Mouse (Mus musculus): ENCODE results near the gene Kcnk3. TPM values are rescaled to one million over a fixed set of nuclear protein-coding genes. Genes with fewer than 3 reads are reported as not detected.

The Kcnk3 gene
- polyA plus RNA-seq, 1 experiment from 2014 or later, result 8.7 TPM

- Histone ChIP-seq H3K27ac (ENCODE audit: low read length) (peak overlapping the region; percentile 89), H3K36me3 (ENCODE audit: control insufficient read depth, insufficient read depth, low read length) (no peaks in the 10 kb centered on the region; the same call in 1 of the 2 replicates), H3K27me3 (replicated peaks; ENCODE audit: control insufficient read depth, insufficient read depth, low read length) (no peaks in the 10 kb centered on the region), H3K4me2 (ENCODE audit: low read depth, low read length) (peak overlapping the region; percentile 81), H3K9ac (ENCODE audit: low read depth, low read length) (peak overlapping the region; percentile 66), H3K4me3 (ENCODE audit: low read length) (peak overlapping the region; percentile 85), H3K4me1 (ENCODE audit: control insufficient read depth, insufficient read depth, low read length) (peaks cover 17% of the 10 kb centered on the region), H3K9me3 (ENCODE audit: control insufficient read depth, low read length) (no peaks in the 10 kb centered on the region)
- 48% methylated on average over 6 of the region's 6 CpGs for WGBS
- ATAC-seq, result no peak
These were observed 78.0 kb downstream of the Kcnk3 start for GRCm38 (mm10) chr5:30665968-30666367.

- Histone ChIP-seq H3K9me3 (ENCODE audit: control insufficient read depth, low read length) (no peaks in the 10 kb centered on the region), H3K27ac (ENCODE audit: low read length) (peak within 1 kb of the TSS; percentile 89), H3K9ac (ENCODE audit: low read depth, low read length) (peak within 1 kb of the TSS; percentile 80), H3K4me1 (ENCODE audit: control insufficient read depth, insufficient read depth, low read length) (peaks cover 17% of the 10 kb centered on the region), H3K27me3 (replicated peaks; ENCODE audit: control insufficient read depth, insufficient read depth, low read length) (no peaks in the 10 kb centered on the region), H3K36me3 (ENCODE audit: control insufficient read depth, insufficient read depth, low read length) (no peaks in the 10 kb centered on the region; the same call in 1 of the 2 replicates), H3K4me2 (ENCODE audit: low read depth, low read length) (peak within 1 kb of the TSS; percentile 81), H3K4me3 (ENCODE audit: low read length) (peak within 1 kb of the TSS; percentile 85)
- WGBS, result under 1% methylated on average over 40 of the region's 40 CpGs
- ATAC-seq, result peak; percentile 98
These were observed 78.6 kb downstream of the Kcnk3 start, which contains the start of gene Cenpa for GRCm38 (mm10) chr5:30666391-30667195. Gene Cenpa, plus strand, starts transcription at chr5:30666777.

DNA sequence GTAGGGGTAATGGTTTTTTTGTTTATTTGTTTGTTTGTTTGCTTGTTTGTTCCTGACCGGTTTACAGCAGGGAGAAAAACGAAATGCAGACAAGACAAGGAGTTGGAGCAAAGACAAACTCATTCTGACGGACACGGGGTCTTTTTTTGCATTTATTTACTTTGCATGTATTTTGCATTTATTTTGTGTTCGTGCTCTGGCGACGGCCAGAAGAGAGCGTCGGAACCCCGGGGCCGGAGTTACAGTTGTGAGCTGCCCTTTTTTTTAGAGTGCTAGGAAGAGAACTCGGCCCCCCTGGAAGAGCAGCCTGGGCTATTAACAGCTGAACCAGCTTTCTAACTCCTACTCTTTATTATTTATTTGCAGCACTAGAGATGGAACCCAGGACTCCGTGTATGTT lies 79.2 kb downstream of the Kcnk3 start:
- Histone ChIP-seq H3K9ac (ENCODE audit: low read depth, low read length) (peak overlapping the region; percentile 80), H3K4me3 (ENCODE audit: low read length) (peak overlapping the region; percentile 85), H3K36me3 (ENCODE audit: control insufficient read depth, insufficient read depth, low read length) (no peaks in the 10 kb centered on the region; the same call in 1 of the 2 replicates), H3K27ac (ENCODE audit: low read length) (peak overlapping the region; percentile 68; the same call in 1 of the 2 replicates), H3K9me3 (ENCODE audit: control insufficient read depth, low read length) (no peaks in the 10 kb centered on the region), H3K4me2 (ENCODE audit: low read depth, low read length) (peak overlapping the region; percentile 66), H3K4me1 (ENCODE audit: control insufficient read depth, insufficient read depth, low read length) (peaks cover 17% of the 10 kb centered on the region), H3K27me3 (replicated peaks; ENCODE audit: control insufficient read depth, insufficient read depth, low read length) (no peaks in the 10 kb centered on the region)
- under 1% methylated on average over 13 of the region's 13 CpGs for WGBS
- ATAC-seq, result no peak

DNA sequence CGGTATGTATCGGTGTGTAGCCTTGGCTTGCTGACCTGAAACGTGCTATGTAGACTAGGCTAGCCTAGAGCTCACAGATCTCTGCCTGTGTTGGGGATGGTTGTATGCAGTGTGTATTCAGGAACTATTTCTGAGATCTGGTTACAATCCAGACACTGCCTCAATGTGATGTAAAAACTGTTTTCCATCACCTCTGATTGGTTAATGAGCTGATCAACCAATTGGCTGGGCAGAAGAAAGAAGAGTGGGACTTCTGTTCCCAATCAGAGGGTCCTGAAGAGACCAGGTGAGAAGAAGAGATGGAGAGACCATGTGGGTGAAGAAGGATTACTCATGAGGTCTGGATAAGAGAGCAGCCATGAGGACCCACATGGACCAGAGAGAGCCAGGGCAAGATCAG lies 79.7 kb downstream of the Kcnk3 start:
- no peaks in the 10 kb centered on the region; the same call in 1 of the 2 replicates for H3K36me3 ChIP-seq (ENCODE audit: control insufficient read depth, insufficient read depth, low read length)
- WGBS, result 6% methylated on average over 3 of the region's 3 CpGs
- H3K27ac ChIP-seq (ENCODE audit: low read length), result no peak overlapping the region
- no peaks in the 10 kb centered on the region for H3K9me3 ChIP-seq (ENCODE audit: control insufficient read depth, low read length)
- H3K4me3 ChIP-seq (ENCODE audit: low read length), result peak overlapping the region; percentile 85
- ATAC-seq, result no peak
- H3K4me2 ChIP-seq (ENCODE audit: low read depth, low read length), result peak overlapping the region; percentile 66
- peak overlapping the region; percentile 80 for H3K9ac ChIP-seq (ENCODE audit: low read depth, low read length)
- H3K27me3 ChIP-seq (replicated peaks; ENCODE audit: control insufficient read depth, insufficient read depth, low read length), result no peaks in the 10 kb centered on the region
- H3K4me1 ChIP-seq (ENCODE audit: control insufficient read depth, insufficient read depth, low read length), result peaks cover 17% of the 10 kb centered on the region

DNA sequence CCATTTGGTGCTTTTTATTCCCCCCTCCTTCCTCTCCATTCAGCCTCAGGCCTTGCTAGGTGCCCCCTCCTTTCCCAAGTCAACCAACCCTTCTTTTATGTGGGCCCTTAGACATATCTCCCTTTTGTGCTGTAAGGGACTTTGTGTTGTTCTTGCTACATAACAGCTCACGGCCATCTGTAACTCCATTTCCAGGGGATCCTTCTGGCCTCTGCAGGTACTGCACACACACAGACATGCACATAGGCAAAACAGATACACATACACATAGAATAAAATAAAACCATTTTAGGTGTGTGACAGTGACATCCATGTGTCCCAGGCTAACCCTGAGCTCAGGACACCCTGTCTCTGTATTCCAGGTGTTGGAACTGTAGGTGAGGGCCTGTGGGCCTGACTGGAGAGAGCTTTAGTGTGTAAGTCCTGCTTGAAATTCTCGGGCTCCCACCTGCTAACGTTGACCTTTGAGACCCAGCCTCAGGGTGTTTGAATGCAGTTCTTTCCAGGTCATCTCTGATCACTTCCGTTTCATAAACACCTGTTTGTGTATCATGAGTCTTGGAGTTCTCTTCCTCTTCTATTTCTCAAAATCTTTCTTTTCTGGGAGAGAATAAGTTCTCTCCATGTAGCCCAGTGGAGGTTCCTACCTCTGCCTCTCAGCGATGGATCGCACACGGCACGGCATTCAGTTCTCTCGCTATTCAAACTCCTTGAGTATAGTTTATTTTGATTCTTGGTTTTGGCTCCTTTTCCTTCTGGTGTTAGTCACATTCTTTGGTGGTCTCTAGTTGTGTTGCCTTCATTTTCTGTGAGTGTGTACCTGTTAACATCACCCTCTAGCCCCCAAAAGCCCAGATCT lies 80.9 kb downstream of the Kcnk3 start:
- no peak for ATAC-seq
- Histone ChIP-seq H3K27ac (ENCODE audit: low read length) (no peak overlapping the region), H3K36me3 (ENCODE audit: control insufficient read depth, insufficient read depth, low read length) (peaks cover 3% of the 10 kb centered on the region), H3K4me2 (ENCODE audit: low read depth, low read length) (peak overlapping the region; percentile 66; the same call in 1 of the 2 replicates), H3K9ac (ENCODE audit: low read depth, low read length) (no peak overlapping the region), H3K9me3 (ENCODE audit: control insufficient read depth, low read length) (no peaks in the 10 kb centered on the region), H3K4me1 (ENCODE audit: control insufficient read depth, insufficient read depth, low read length) (peaks cover 17% of the 10 kb centered on the region), H3K4me3 (ENCODE audit: low read length) (peak overlapping the region; percentile 5), H3K27me3 (replicated peaks; ENCODE audit: control insufficient read depth, insufficient read depth, low read length) (no peaks in the 10 kb centered on the region)
- 88% methylated on average over 9 of the region's 9 CpGs for WGBS

DNA sequence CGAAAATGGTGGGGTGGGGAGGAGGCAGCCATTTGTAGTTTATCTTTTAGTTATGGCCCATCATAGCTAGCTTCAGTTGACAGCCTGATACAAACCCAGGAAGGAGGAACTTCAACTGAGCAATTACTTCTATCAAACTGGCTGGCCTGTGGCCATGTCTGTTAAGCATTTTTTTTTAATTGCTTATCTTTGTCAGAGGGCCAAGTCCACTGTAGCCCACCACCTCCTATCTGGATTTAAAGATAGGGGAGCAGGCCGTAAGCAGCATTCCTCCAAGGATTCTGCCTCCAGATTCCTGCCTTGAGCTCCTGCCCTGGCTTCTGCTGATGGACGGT lies 81.5 kb downstream of the Kcnk3 start:
- Histone ChIP-seq H3K36me3 (ENCODE audit: control insufficient read depth, insufficient read depth, low read length) (peaks cover 3% of the 10 kb centered on the region), H3K4me2 (ENCODE audit: low read depth, low read length) (no peak overlapping the region), H3K4me3 (ENCODE audit: low read length) (no peak overlapping the region), H3K9me3 (ENCODE audit: control insufficient read depth, low read length) (no peaks in the 10 kb centered on the region), H3K27ac (ENCODE audit: low read length) (no peak overlapping the region), H3K27me3 (replicated peaks; ENCODE audit: control insufficient read depth, insufficient read depth, low read length) (no peaks in the 10 kb centered on the region), H3K9ac (ENCODE audit: low read depth, low read length) (no peak overlapping the region), H3K4me1 (ENCODE audit: control insufficient read depth, insufficient read depth, low read length) (peaks cover 17% of the 10 kb centered on the region)
- 82% methylated on average over 3 of the region's 3 CpGs for WGBS
- no peak for ATAC-seq

- ATAC-seq, result no peak
- Histone ChIP-seq H3K27ac (ENCODE audit: low read length) (no peak overlapping the region), H3K9me3 (ENCODE audit: control insufficient read depth, low read length) (no peaks in the 10 kb centered on the region), H3K27me3 (replicated peaks; ENCODE audit: control insufficient read depth, insufficient read depth, low read length) (no peaks in the 10 kb centered on the region), H3K4me1 (ENCODE audit: control insufficient read depth, insufficient read depth, low read length) (peaks cover 17% of the 10 kb centered on the region), H3K9ac (ENCODE audit: low read depth, low read length) (no peak overlapping the region), H3K4me3 (ENCODE audit: low read length) (no peak overlapping the region), H3K4me2 (ENCODE audit: low read depth, low read length) (no peak overlapping the region), H3K36me3 (ENCODE audit: control insufficient read depth, insufficient read depth, low read length) (peaks cover 3% of the 10 kb centered on the region)
- WGBS, result 93% methylated on average over 7 of the region's 7 CpGs
These were observed 82.1 kb downstream of the Kcnk3 start for GRCm38 (mm10) chr5:30670091-30670490.

- H3K4me1 ChIP-seq (ENCODE audit: control insufficient read depth, insufficient read depth, low read length), result peaks cover 5% of the 10 kb centered on the region; the same call in 1 of the 2 replicates
- H3K36me3 ChIP-seq (ENCODE audit: control insufficient read depth, insufficient read depth, low read length), result peaks cover 3% of the 10 kb centered on the region
- H3K4me3 ChIP-seq (ENCODE audit: low read length), result no peak overlapping the region
- no peak for ATAC-seq
- no peak overlapping the region for H3K27ac ChIP-seq (ENCODE audit: low read length)
- H3K4me2 ChIP-seq (ENCODE audit: low read depth, low read length), result no peak overlapping the region
- no peak overlapping the region for H3K9ac ChIP-seq (ENCODE audit: low read depth, low read length)
- WGBS, result 58% methylated on average over 7 of the region's 7 CpGs
- H3K9me3 ChIP-seq (ENCODE audit: control insufficient read depth, low read length), result no peaks in the 10 kb centered on the region
- H3K27me3 ChIP-seq (replicated peaks; ENCODE audit: control insufficient read depth, insufficient read depth, low read length), result no peaks in the 10 kb centered on the region
These were observed 86.0 kb downstream of the Kcnk3 start for GRCm38 (mm10) chr5:30674001-30674400.
